Mouse (Mus musculus): ENCODE data around the gene Rps11.
A peak's percentile ranks its signal among the peaks of the same experiment; 100 is the strongest.
"Not testable (repeated sequence)": the region's sequence is repeated elsewhere in the genome, so short reads cannot be mapped to it uniquely, and the experiment has no call there.

Rps11 gene

DNA sequence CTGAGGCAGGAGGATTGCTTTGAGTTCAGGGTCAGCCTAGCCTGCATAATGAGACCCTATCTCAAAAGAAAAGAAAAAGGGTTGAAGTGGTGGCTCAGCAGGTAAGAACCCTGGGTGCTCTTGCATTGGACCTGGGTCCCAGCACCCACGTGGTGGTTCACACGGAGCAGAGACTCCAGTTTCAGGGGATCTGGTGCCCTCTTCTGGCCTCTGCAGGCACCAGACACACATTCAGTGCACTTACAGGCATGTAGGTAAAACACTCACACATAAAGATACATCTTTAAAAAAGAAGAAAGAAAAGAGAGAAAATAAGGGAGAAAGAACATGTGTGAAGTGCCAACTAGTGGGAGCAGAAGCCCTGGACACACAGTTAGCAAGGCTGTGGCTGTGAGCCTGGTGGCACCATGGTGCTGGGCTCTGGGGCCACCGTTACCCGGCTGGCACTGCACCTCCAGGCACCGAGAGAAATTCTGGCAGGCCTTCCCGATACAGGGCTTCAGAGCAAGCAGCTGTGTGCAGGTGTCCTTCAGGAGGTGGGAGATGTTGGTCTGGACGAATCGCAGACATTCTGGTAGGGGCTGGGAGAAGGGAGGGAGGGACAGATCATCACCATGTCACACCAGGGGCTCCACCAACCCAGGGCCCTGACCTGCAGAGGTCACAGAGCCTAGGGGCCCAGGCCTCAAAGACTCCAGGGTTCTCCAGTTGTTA lies 9.4 kb upstream of the Rps11 start:
- DNase-seq (ENCODE audit: low read depth) = no peak

DNA sequence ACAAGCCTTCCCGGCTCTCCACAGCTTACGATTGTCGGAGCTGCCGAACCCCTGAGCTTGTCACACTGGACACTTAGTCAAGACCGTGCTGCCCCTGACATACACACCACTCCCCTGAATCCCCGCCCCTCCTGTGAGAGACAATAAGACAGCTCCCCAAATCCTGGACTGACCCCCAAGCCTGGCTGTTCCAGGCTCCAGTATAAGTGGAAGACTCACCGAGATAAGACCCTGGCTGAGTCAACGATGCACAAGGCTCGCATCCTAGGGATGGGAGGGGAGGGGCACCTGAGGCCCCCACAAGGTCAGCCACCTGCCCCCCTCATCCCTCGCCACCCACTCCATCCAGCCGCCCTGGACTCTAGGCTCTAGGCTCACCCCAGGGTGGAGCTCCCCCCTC lies 7.6 kb upstream of the Rps11 start:
- no peak for DNase-seq (ENCODE audit: low read depth)

DNA sequence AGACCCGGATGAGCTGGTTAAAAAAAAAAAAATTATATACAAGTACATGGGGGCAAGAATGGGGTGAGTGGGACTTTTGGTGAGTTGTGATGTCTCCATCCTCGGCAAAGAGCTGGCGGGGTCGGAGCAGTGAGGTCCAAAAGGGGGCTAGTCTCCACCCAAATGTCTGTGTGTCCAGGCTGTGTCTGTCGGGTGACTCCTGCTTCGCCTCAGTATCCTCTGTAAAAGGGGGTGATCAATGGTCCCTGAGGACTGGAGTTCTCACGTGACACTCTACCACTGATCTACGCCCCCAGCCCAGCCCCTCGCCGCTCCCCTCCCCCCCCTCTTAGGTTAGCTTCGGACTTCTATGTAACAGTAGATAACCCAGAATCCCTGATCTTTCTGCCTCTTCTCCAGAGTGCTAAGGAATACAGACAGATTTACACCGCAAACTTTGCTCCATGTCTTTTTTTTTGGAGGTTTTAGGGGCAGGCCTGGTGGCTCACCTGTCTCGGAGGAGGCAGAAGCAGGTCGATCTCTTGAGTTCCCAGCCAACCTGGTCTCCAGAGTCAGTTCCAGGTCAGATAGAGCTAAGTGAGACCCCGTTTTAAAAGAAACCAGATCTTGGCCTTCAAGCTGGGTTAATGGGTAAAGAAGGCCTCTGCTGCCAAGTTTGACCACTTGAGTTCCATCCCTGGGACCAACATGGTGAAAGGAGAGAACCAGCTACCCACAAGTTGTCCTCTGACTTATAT lies 5.7 kb upstream of the Rps11 start:
- no peak for DNase-seq (ENCODE audit: low read depth)

DNA sequence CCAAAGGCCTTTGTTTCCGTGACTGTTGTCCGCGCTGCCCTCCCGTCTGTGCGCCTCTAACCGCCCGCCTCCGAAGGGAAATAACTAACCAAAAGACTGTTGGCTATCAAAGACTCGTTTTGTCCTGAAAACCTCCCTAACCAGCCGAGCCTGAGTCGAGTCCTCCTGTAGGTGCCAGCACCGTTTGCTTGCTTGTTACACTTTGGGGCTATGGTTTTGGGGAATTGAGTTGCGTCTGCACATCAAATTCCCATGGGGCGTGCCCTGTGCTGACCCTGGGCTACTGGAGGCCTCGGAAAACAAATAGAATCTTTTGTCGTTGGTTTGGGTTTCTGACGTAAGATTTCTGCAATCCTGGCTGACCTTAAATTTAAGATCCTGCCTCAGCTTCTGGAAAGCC lies 5.1 kb upstream of the Rps11 start:
- no peak for DNase-seq (ENCODE audit: low read depth)

DNA sequence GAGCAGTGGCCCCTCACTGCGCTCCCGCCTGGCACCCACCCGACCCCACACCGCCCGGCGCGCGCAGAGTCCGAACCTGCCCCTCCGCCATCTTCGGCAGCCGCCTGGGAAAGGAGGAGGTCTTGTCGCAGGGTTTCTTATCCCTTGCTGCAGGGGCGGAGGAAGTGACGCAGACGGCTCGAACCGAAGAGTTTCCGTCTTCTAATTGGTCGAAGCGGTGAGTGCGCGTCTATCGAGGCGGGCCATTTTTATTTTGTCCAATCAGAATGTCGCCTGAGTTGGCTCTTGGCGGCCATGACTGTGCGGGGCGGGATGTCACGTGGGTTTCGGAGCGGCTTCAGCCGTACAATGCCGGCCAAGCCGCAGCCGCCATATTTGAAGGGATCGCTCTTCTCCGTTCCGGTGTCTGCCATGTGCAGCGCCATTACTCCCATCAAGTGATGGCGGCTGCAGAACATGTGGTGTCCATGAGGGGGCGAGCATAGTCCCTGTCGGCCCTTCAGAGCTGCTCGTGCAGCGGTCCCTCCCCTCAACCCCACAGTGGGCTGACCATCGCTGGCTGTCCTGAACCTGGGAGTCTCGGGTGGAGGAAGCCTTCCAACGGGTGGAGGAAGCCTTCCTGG lies 4.5 kb upstream of the Rps11 start, which contains the start of gene Rpl13a:
Rpl13a (minus strand) TSS at position 138 of the 623 bp plus-strand sequence.
- DNase-seq (ENCODE audit: low read depth) = peak; percentile 97

DNA sequence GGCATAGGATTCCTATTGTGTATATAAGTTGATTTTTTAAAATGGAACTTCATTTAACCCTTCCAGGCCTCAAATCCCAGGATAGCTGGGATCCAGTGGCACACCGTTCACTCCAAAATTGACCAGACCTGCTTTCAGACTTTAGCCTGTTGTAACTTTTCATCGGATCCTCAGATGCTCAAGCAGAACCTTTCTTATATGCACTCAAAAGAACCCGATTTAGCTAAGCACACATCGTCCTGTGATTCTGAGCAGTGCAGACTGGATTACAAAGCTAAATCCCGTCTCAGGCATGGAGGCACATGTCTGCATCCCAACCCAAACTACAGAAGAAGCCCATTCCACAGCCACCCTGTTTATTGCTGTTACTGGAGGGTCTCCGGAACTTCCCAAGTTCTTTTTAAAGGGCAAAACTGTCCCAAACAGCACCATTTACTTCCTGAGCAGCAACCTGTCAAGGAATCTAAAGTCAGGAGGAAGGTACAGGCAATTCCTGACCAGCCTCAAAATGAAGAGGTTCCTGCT lies 3.5 kb upstream of the Rps11 start:
- no peak for DNase-seq (ENCODE audit: low read depth)

DNA sequence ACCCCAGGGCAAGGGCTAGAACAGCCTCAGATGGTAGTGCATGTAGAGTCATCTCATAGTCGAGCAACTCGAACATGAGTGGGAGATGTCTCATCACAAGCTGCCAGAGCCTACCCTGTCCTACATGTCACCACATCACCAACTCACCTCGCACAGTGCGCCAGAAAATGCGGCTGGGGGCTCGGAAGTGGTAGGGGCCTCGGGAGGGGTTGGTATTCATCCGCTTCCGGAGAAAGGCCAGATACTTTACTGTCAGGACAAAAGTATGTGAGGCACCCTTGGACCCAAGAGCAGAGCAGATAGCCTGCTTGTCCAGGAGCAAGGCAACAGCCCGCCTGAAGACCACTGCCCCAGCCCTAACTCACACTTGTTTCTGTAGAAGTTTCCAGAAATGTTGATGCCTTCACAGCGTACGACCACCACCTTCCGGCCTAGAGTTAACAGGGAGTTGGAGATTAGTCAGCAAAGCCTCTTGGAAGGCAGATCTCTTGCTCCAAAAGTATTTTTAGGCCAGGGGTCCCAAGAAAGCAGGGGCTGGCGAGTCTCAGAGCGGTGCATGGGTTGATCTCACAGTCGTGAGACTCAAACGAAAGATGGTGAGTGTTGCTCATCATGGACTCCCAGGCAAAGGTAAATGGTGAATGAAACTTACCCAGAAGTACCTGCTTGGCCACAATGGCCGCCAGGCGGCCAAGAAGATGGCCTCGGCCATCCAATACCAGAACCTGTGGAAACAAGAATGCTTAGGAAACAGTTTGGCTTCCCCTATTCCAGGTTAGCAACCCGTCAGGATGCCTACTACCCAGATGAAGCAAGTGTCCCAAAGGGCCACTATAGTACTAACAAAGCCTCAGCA lies 2.8 kb upstream of the Rps11 start:
- DNase-seq (ENCODE audit: low read depth) = no peak

DNA sequence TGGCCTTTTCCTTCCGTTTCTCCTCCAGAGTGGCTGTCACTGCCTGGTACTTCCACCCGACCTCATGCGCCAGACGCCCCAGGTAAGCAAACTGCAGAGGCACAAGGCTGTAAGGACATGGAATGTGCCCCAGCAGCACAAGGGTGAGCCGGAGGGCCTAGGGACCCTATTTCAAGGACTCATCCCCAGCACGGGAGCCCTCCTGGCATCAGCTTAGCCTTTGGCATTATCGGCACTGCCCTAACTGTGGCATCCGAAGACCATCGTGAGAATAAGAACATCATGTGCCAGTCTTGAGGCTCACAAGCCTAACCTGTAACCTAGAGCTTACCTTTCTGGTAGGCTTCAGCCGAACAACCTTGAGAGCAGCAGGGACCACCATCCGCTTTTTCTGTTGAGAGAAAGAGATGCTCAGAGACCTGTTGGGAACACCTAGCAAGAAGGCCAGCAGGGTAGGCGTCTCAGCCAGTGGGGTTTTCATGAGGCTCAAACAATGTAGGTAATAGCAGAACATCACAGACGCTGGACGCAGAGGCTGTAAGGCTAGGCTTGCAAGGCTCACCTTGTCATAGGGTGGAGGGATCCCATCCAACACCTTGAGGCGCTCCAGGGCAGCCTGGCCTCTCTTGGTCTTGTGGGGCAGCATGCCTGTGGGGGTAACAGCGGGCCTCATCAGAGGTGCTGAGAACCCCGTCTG lies 2.1 kb upstream of the Rps11 start:
- DNase-seq (ENCODE audit: low read depth) = no peak

DNA sequence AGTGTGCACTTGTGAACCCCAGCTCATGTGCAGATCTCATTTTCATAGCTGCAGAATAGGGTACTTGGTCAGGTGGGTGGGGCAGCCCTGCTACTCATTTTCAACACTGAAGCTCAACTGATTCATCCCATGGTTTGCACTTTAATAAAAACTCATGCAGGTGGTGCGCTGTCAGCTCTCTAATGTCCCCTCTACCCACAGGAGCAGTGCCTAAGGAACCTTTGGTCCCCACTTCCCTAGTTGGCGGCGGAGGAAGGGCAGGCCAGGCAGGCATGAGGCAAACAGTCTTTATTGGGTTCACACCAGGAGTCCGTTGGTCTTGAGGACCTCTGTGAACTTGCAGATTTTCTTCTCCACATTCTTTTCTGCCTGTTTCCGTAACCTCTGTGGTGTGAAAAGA lies 1.4 kb upstream of the Rps11 start:
- DNase-seq (ENCODE audit: low read depth) = not testable (repeated sequence)

DNA sequence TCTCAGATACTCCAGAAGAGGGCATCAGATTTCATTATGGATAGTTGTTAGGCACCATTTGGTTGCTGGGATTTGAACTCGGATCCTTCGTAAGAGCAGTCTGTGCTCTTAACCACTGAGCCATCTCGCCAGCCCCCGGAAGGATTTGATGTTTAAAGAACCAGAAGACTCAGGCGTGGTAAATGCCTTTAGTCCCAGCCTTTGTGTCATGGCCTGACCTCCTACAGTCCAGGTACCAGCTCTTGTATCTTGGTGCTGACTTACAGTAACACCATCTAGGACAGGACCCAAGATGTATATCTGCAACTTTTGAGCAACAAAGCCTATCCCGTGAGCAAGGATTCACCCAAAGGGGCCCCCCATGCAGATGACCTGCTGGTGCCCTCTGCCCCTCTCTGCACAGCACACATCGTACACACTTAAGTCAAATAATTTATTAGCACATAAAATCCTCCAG lies 933 bp upstream of the Rps11 start:
- DNase-seq (ENCODE audit: low read depth) = no peak

DNA sequence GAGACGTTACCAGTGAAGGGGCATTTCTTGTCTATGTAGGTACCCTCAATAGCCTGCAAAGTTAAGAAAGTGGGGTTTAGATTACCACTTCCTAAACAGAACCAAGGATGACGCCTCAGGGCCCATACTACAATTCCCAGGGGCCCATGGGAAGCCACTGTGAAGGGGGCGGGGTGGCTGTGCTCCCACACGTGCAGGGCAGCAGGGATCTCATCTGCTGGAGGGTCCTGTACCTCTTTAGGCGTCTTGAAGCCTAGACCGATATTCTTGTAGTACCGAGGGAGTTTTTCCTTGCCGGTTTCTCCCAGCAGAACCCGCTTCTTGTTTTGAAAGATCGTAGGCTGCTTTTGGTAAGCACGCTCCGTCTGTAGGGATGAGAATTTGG lies 1.1 kb downstream of the Rps11 start:
- DNase-seq (ENCODE audit: low read depth) = no peak

DNA sequence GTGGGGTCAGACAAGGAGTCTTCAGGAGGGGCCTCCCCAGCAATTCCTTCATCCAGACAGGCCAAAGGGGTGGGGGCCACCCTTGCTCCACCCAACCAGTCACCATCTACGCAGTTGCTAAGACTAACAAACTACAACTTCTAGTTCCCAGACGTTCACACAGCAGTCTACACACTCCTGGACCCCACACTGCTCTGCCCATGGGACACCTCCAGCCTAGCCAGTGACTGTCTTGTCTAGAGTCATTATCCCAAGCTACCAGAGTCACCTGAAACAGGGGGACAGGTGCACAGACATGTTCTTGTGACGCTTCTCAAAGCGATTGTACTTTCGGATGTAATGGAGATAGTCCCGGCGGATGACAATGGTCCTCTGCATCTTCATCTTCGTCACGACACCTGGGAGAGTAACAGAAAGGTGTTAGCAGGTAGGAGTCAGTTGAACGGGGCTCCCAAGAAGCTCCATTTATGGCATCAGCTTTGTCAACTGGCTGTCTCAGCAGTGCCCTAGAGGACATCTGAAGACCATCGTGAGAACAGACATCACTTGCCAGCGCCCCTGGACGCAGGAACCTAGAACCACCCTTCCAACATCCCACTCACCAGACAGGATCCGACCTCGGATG lies 1.6 kb downstream of the Rps11 start:
- no peak for DNase-seq (ENCODE audit: low read depth)

DNA sequence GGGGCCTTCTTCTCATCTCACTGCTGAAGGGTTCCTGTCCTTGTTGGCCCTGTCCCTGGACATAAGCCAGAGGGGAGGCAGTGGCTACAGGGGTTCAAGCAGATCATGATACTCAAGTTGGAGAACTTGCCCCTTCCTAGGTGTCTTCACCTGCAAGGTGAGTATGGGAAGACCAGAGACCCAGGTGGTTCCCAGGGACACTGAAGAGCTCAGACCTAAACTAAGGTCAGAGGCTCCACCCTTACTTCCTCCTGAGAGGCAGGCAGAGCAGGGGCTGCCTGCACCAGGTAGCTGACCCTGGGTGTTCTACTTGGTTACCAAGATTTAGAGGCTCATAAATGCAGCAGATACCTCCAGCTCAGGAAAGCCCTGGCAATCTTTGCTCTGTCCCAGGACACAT lies 2.3 kb downstream of the Rps11 start:
- DNase-seq (ENCODE audit: low read depth) = no peak

DNA sequence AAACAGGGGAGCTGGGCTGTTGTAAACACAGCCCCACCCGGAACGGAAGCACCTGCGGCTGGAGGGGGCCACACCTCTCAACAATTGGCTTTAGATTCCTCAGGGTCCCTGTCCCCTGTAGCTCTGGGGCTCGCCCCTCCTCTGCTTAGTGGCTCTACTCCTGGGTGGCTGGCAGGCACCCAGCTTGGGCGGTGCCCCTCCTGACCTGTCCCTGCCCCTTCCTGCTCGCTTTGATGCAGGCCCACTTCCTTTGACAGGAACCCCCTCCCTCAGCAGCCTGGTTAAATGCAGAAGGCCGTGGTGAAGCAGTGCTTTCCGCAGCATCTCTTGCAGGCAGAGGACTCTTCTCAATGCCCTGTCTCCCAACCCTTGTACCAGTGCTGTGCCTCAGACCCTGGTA lies 2.8 kb downstream of the Rps11 start:
- DNase-seq (ENCODE audit: low read depth) = no peak

DNA sequence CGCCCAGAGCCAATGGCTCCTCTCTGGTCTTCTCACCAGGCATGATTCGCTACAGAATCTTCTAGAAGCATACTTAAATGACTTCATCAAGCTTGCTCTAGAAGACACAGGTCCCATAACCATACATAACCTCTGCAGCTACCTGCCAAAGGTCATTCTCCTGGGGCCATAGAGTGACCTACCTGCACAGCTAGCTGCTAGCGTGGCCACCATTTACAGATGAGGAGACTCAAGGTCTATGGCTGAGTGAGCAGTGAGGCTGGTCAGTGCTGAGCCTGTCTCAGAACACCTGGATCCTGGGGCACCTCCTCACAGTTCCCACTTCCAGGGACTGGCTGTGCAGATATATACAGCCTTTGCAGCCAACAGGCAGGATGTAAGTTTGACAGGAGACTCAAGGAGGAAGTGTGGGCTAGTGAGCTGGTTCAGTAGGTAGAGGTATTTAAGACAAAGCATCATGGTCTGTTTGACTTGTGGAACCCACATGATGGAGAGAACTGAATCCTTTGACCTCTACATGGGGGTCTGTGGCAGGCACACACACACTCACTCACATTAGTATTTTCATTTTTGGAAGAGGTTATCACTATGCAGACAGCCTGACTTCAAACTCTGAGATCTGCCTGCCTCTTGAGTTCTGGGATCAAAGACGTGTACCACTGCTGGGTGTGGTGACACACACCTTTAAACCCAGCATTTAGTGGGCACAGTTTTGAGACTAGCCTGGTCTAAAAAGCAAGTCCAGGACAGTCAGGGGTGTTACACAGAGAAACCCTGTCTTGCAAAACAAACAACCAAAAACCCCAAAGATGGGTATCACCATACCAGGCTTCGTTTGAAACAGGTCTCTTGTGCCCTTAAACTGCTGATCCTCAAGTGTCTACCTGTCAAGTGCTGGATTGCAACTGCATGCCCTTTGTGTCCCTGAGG lies 4.2 kb downstream of the Rps11 start:
- no peak for DNase-seq (ENCODE audit: low read depth)

DNA sequence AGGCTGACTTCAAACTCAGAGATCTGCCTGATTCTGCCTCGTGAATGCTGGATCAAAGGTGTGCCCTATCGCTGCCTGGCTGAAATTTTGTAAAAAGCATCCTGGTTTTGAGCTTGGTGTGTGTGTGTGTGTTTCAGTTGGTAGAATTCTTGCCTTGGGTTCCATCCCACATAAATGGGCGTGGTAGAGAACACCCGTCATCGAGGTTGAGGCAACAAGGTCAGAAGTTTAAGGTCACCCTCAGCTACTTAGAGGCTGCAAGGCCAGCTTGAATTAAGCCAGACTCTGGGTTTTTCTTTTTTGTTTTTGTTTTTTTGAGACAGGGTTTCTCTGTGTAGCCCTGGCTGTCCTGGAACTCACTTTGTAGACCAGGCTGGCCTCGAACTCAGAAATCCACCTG lies 5.9 kb downstream of the Rps11 start:
- DNase-seq (ENCODE audit: low read depth) = no peak

DNA sequence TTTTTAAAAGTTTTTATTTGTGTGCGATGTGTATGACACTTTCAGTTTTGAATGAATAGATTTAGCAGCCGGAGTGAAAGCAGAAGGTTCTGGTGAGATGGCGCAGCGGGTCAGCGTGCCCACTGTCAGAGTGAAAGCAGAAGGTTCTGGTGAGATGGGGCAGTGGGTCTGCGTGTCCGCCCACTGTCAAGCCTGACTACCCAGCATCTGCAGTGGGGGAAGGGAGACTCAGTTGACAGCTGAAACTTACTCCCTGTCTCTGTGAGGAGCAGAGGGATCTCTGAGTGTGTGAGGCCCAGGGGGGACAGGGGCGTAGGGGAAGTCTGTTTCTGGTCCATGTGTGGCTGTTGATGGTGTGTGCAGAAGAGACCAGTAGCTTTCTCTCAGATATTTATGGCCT lies 6.7 kb downstream of the Rps11 start:
- no peak for DNase-seq (ENCODE audit: low read depth)

DNA sequence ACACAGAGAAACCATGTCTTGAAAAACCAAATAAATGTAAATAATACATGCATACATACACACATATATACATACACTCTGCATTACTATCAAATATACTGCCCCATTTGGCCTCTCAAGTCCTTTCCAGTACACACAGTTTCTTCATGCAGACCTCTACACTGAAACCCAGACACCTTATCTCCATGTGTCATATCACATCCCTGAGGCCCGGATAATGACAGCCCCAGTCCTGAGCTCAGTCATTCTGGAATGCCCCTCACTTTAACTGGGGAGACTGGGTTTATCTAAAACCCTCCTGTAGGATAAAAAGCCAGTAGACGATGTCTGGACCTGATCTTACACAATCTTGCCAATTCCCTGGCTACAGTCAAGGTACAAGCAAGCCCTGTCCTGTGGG lies 10.8 kb downstream of the Rps11 start:
- DNase-seq (ENCODE audit: low read depth) = no peak

DNA sequence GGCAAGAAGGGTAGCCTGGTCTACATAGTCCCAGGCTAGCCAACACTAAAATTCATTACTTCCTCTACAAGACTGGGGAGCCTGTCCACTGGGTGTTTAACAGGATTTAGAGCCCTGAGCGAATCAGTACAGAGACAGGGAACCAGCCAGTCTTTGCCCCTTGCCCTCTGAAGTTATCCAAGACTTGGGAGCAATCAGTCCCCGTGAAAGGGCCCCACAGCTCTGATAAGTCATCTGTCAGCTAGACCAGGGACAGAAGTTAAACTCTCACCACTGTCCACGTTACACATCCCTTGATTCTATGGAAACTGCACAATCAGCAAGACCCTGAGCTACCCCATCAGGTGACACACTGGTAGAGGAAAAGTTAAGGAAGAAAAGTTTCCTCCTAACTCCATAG lies 11.7 kb downstream of the Rps11 start:
- DNase-seq (ENCODE audit: low read depth) = no peak

DNA sequence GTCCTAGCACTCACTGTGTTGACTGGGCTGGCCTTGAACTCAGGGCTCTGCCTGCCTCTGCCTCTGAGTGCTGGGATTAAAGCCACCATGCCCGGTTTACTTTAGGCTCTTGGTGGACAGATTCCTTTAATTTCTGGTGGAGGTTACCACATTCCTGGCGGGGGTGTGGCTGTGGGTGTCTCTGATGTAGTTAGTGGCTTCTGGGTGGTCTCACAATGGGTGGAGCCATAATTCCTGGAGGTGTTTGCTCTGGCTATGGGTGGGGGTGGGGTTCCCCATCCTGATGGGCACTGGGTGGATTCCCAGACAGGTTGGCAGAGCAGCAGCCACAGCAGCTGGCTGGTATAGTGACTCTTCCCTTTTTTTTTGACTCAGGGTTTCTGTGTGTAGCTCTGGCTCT lies 12.3 kb downstream of the Rps11 start:
- DNase-seq (ENCODE audit: low read depth) = no peak
